Mouse (Mus musculus) thymus, adult 2 months (tissue): ENCODE measurements around the gene Apcs.

Experiments
- CTCF ChIP-seq: fragments of 200-500 bp; IDR thresholded peaks from 2 replicates; pipeline ENCODE4 v1.5.1; 2012; ENCODE audit warnings: mild to moderate bottlenecking, control low read depth, low read length, moderate library complexity, borderline replicate concordance; ENCODE audit not compliant: control insufficient read depth, poor library complexity, insufficient read depth; ENCODE audit errors: extremely low read depth
- POLR2A ChIP-seq: fragments of 200-500 bp; IDR thresholded peaks from 2 replicates; pipeline ENCODE4 v1.6.1; 2012; ENCODE audit warnings: mild to moderate bottlenecking, low read length, control low read depth, moderate library complexity; ENCODE audit not compliant: control insufficient read depth, poor library complexity, insufficient read depth; ENCODE audit errors: extremely low read depth

DNA sequence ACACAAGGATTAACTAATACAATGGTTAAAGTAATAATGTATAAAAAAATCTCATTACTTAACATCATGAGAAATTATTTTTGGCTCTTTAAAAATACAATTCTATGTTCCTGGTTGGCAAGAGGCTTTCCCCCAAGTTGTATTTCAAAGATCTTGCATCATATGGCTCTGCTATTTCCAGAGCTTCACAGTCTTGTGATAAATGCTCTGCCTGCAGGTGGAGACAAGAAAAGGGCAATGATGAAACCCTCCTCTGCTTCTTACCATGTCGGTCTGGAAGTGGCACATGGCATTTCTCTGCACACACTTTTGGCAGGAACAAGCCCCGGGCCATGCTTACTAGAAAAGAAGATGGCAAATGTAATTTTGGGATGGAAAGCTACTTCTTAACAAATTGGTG, 23.6 kb upstream of the Apcs start:
- no peak for TF ChIP-seq CTCF
- TF ChIP-seq POLR2A = no peak
